In the genomic region with DNA sequence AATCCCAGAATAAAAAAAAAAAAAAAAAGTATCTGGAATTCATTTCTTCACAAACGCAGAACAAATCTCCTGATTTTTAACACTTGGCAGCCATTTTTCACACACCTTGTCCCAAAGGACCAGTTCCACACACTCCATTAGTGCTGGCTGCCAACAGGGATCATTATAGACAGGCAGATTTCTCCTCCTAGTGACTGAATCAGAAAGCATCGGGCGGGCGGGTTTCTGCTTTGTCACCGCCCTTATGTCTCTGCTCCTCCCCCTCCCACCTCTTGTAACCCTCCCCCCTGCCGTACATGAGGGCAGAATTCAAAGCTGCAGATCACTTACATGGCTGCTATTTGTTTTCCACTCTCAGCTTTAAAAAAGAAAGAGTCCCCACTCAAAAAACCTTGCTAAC, we compare ENCODE assay signal across 10 mouse cellular contexts.
DNase-seq lines count a peak whose midpoint lies in the region; ATAC-seq and TF ChIP-seq lines count a peak whose summit lies in the region.
"Had no signal": no experiment of that assay in that cellular context is flagged by ENCODE, and none has a peak within 500 bp of the region (broad histone marks: within the 10 kb centered on the region; RNA-seq: fewer than 3 reads in every experiment).

No protein-coding gene starts in this region.

- no peak for TF ChIP-seq CTCF in heart, adult 2 months (IDR thresholded peaks at IDR 0.05)
- TF ChIP-seq CTCF in cerebellum, adult 2 months (IDR thresholded peaks at IDR 0.05; ENCODE audit: borderline replicate concordance, insufficient read depth, low read depth, low read length): no peak

- no peak overlapping the region for H3K4me2 ChIP-seq in forebrain, embryonic 12.5 days
- peak overlapping the region; percentile 25; the same call in 1 of the 2 replicates for H3K4me2 ChIP-seq in limb, embryonic 14.5 days (replicated peaks; ENCODE audit: low read depth, low read length, severe bottlenecking)

- intact Hi-C loops in heart, adult 2 months (cut with DNase I): loop anchor here (5.0 to 10.0 kb wide), 3 partner anchors 625 to 837 kb away; no protein-coding TSS in a partner anchor

- no peak overlapping the region for H3K27ac ChIP-seq in ES-E14 (ENCODE audit: insufficient read depth, low read depth, low read length, poor library complexity, severe bottlenecking)
- H3K27ac ChIP-seq in forebrain, embryonic 12.5 days: peak overlapping the region; percentile 47
- H3K27ac ChIP-seq in limb, embryonic 14.5 days (replicated peaks; ENCODE audit: low read depth, low read length): no peak overlapping the region
- H3K27ac ChIP-seq in heart, adult 2 months: no peak overlapping the region
- no peak overlapping the region for H3K27ac ChIP-seq in cerebellum, adult 2 months (ENCODE audit: insufficient read depth, low read length)

- H3K79me2 ChIP-seq in heart, adult 2 months (replicated peaks; ENCODE audit: control insufficient read depth, insufficient read depth, low read length): no peaks in the 10 kb centered on the region

- no peaks in the 10 kb centered on the region for H3K9me3 ChIP-seq in ES-E14 (ENCODE audit: control insufficient read depth, insufficient read depth, low read depth, low read length)
- no peaks in the 10 kb centered on the region for H3K9me3 ChIP-seq in forebrain, embryonic 12.5 days
- H3K9me3 ChIP-seq in limb, embryonic 14.5 days (ENCODE audit: control insufficient read depth, low read length): no peaks in the 10 kb centered on the region

- peak; percentile 70 to 76 for DNase-seq in cerebellum, postnatal 10 days
- no peak for DNase-seq in cerebellum, postnatal 36 days
- DNase-seq in ES-E14 (ENCODE audit: low read depth, low spot score): peak; percentile 37
- peak; percentile 89 for DNase-seq in limb, embryonic 14.5 days (ENCODE audit: low spot score)
- DNase-seq in Muller cell, postnatal 12 days (ENCODE audit: inconsistent ontology term): no peak
- no peak for DNase-seq in heart, adult 2 months
- DNase-seq in cerebellum, adult 2 months: no peak
- DNase-seq: adrenal gland, postnatal 25 days; B cell, adult 2 months had no signal

- WGBS in forebrain, embryonic 12.5 days: 6% methylated on average over 6 of the region's 6 CpGs
- 2% methylated on average over 6 of the region's 6 CpGs for WGBS in limb, embryonic 14.5 days
- 5% methylated on average over 6 of the region's 6 CpGs for WGBS in heart, adult 2 months
- WGBS in cerebellum, adult 2 months: 10% methylated on average over 6 of the region's 6 CpGs

- peak; percentile 70; the same call in 1 of the 2 replicates for ATAC-seq in forebrain, embryonic 12.5 days (ENCODE audit: low FRiP score)
- peak; percentile 90 for ATAC-seq in limb, embryonic 14.5 days (ENCODE audit: low FRiP score, low read depth)

- H3K4me3 ChIP-seq in ES-E14 (ENCODE audit: insufficient read depth in 1 of 2, low read depth in 1 of 2, low read length in 2 of 2, poor library complexity in 1 of 2, severe bottlenecking in 1 of 2): no peak overlapping the region
- no peak overlapping the region for H3K4me3 ChIP-seq in forebrain, embryonic 12.5 days (replicated peaks)
- H3K4me3 ChIP-seq in limb, embryonic 14.5 days (replicated peaks; ENCODE audit: low read length): no peak overlapping the region
- no peak overlapping the region for H3K4me3 ChIP-seq in heart, adult 2 months
- H3K4me3 ChIP-seq in cerebellum, adult 2 months (replicated peaks; ENCODE audit: insufficient read depth, low read depth, low read length): no peak overlapping the region

- TF ChIP-seq EP300 in heart, adult 2 months (IDR thresholded peaks at IDR 0.05; ENCODE audit: insufficient read depth, low read depth, low read length): no peak

- H3K4me1 ChIP-seq in ES-E14 (ENCODE audit: control insufficient read depth in 2 of 2, insufficient read depth in 2 of 2, low read length in 2 of 2, poor library complexity in 1 of 2): no peaks in the 10 kb centered on the region
- H3K4me1 ChIP-seq in forebrain, embryonic 12.5 days: peaks cover 12% of the 10 kb centered on the region
- peaks cover 15% of the 10 kb centered on the region for H3K4me1 ChIP-seq in limb, embryonic 14.5 days (ENCODE audit: control insufficient read depth, insufficient read depth, low read length)
- H3K4me1 ChIP-seq in heart, adult 2 months (ENCODE audit: control insufficient read depth, insufficient read depth, low read length): no peaks in the 10 kb centered on the region
- H3K4me1 ChIP-seq in cerebellum, adult 2 months (ENCODE audit: control insufficient read depth, insufficient read depth, low read length): no peaks in the 10 kb centered on the region

- TF ChIP-seq POLR2A in limb, embryonic 14.5 days (IDR thresholded peaks at IDR 0.05; ENCODE audit: borderline replicate concordance, extremely low read depth, insufficient read depth, insufficient read length): no peak
- TF ChIP-seq POLR2A in heart, adult 2 months (IDR thresholded peaks at IDR 0.05; ENCODE audit: insufficient read depth, low read depth, low read length): no peak
- no peak for TF ChIP-seq POLR2A in cerebellum, adult 2 months (IDR thresholded peaks at IDR 0.05; ENCODE audit: borderline replicate concordance, insufficient read depth, low read length)

- H3K27me3 ChIP-seq in forebrain, embryonic 12.5 days: 0 out of 2 replicates have a peak, but pooled peaks cover 4% of the 10 kb centered on the region
- no peaks in the 10 kb centered on the region for H3K27me3 ChIP-seq in limb, embryonic 14.5 days (ENCODE audit: control insufficient read depth, insufficient read depth, low read length)
- H3K27me3 ChIP-seq in heart, adult 2 months (ENCODE audit: control insufficient read depth, insufficient read depth, low read length): peaks cover 1% of the 10 kb centered on the region; the same call in 1 of the 2 replicates
- H3K27me3 ChIP-seq in cerebellum, adult 2 months (ENCODE audit: control insufficient read depth, insufficient read depth, low read length): no peaks in the 10 kb centered on the region

- no peak overlapping the region for H3K9ac ChIP-seq in ES-E14 (ENCODE audit: insufficient read depth, low read depth, low read length, poor library complexity, severe bottlenecking)
- H3K9ac ChIP-seq in forebrain, embryonic 12.5 days: no peak overlapping the region
- no peak overlapping the region for H3K9ac ChIP-seq in limb, embryonic 14.5 days (ENCODE audit: low read depth, low read length, severe bottlenecking)
- no peak overlapping the region for H3K9ac ChIP-seq in heart, adult 2 months (ENCODE audit: low read depth, low read length)

- in situ Hi-C loops in ES-E14 (cut with MboI; ENCODE audit: low sequenced_read_pairs in 2 of 2, unreplicated experiment in 2 of 2): no loop called here

- H3K36me3 ChIP-seq in ES-E14 (ENCODE audit: control insufficient read depth, insufficient read depth, low read length, poor library complexity, severe bottlenecking): no peaks in the 10 kb centered on the region
- H3K36me3 ChIP-seq in forebrain, embryonic 12.5 days (replicated peaks): no peaks in the 10 kb centered on the region
- no peaks in the 10 kb centered on the region for H3K36me3 ChIP-seq in limb, embryonic 14.5 days (ENCODE audit: control insufficient read depth, insufficient read depth, low read length)
- H3K36me3 ChIP-seq in heart, adult 2 months (ENCODE audit: control insufficient read depth, insufficient read depth, low read length): no peaks in the 10 kb centered on the region

TF ChIP-seq in ES-E14, 5 proteins besides CTCF, POLR2A, EP300 and RAD21:
- no peak for TF ChIP-seq MAFK (IDR thresholded peaks at IDR 0.05; ENCODE audit: insufficient read depth, low read depth, low read length)
- TF ChIP-seq ZNF384 (IDR thresholded peaks at IDR 0.05; ENCODE audit: low read depth, low read length): no peak
- TF ChIP-seq HCFC1 (IDR thresholded peaks at IDR 0.05; ENCODE audit: borderline replicate concordance, insufficient read depth, low read length): no peak
- no peak for TF ChIP-seq CHD2 (IDR thresholded peaks at IDR 0.05; ENCODE audit: low read depth, low read length)
- no peak for TF ChIP-seq ZC3H11A (IDR thresholded peaks at IDR 0.05; ENCODE audit: borderline replicate concordance, low read depth, low read length)

Comparison
In these comparisons a context has a peak if more than half of its experiments do, and no peak if none do; other contexts are left out.
1. DNase-seq: peak in cerebellum, postnatal 10 days (2 of 2), ES-E14 (single experiment) and limb, embryonic 14.5 days (single experiment); none in cerebellum, postnatal 36 days (0 of 2), Muller cell, postnatal 12 days (single experiment), heart, adult 2 months (0 of 2) and cerebellum, adult 2 months (0 of 2).